19 mouse cellular contexts compared by ENCODE assay signal in genomic region chr4:53250325-53250724, GRCm38 (mm10).
"Had no signal": no experiment of that assay in that cellular context is flagged by ENCODE, and none has a peak within 500 bp of the region (broad histone marks: within the 10 kb centered on the region; RNA-seq: fewer than 3 reads in every experiment).

No protein-coding gene starts in this region.

- H3K4me1 ChIP-seq: megakaryocyte, embryonic 14.5 days had no signal

- H3K4me3 ChIP-seq: megakaryocyte, embryonic 14.5 days; midbrain, embryonic 12.5 days; myocyte; neural tube, embryonic 13.5 days; neural tube, embryonic 15.5 days had no signal

- DNase-seq: liver, postnatal 0 days; lung, embryonic 14.5 days; lung, postnatal 10 days; lung, postnatal 4 days; midbrain, embryonic 14.5 days; retina, postnatal 1 day; right cerebral cortex, adult 18-20 months; right cerebral cortex, postnatal 25 days; right cerebral cortex, postnatal 4 days; spleen, adult 18-20 months; thymus, adult 18-20 months; thymus, postnatal 14 days; thymus, postnatal 36 days had no signal

- H3K36me3 ChIP-seq: midbrain, embryonic 12.5 days; neural tube, embryonic 13.5 days; neural tube, embryonic 15.5 days had no signal

- ATAC-seq: liver, postnatal 0 days; midbrain, embryonic 16.5 days had no signal

- H3K27ac ChIP-seq: midbrain, embryonic 12.5 days; neural tube, embryonic 13.5 days; neural tube, embryonic 15.5 days had no signal

- H3K9me3 ChIP-seq: midbrain, embryonic 12.5 days; neural tube, embryonic 13.5 days; neural tube, embryonic 15.5 days had no signal

- H3K27me3 ChIP-seq: megakaryocyte, embryonic 14.5 days; midbrain, embryonic 12.5 days; neural tube, embryonic 13.5 days; neural tube, embryonic 15.5 days had no signal

- H3K9ac ChIP-seq: liver, postnatal 0 days; lung, embryonic 14.5 days; midbrain, embryonic 12.5 days; neural tube, embryonic 13.5 days; neural tube, embryonic 15.5 days had no signal
